Mouse (Mus musculus) ovary, postnatal 14 days (tissue): ENCODE measurements around the gene Adam11.
A peak's percentile ranks its signal among the peaks of the same experiment; 100 is the strongest.

Experiments
- DNase-seq: peaks from one replicate; pipeline ENCODE4 v3.0.0; 2022; ENCODE audit warnings: low spot score

The Adam11 gene

GRCm38 (mm10) chr11:102778597-102778996 is 17.4 kb downstream of the Adam11 start:
- no peak for DNase-seq

GRCm38 (mm10) chr11:102779081-102779638 is 17.9 kb downstream of the Adam11 start:
- no peak for DNase-seq

DNA sequence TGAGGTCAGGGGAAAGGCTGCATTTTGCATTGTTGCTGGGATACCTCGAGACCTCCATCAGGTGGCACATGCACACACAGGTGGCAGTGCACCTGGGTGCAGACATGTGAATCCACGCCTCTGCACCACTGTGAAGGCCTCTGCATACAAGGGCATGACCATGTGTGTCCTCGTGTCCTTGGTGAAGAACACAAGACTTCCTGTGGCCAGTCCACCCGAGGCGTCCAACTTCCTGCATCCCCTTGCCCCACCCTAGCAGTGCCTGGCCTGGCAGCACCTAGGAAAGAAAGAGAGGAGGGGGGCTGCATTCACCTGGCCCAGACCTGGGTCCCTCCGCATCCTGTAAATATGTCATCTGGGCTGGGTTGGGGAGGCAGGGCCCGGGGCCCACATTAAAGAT is 18.6 kb downstream of the Adam11 start:
- DNase-seq = no peak

DNA sequence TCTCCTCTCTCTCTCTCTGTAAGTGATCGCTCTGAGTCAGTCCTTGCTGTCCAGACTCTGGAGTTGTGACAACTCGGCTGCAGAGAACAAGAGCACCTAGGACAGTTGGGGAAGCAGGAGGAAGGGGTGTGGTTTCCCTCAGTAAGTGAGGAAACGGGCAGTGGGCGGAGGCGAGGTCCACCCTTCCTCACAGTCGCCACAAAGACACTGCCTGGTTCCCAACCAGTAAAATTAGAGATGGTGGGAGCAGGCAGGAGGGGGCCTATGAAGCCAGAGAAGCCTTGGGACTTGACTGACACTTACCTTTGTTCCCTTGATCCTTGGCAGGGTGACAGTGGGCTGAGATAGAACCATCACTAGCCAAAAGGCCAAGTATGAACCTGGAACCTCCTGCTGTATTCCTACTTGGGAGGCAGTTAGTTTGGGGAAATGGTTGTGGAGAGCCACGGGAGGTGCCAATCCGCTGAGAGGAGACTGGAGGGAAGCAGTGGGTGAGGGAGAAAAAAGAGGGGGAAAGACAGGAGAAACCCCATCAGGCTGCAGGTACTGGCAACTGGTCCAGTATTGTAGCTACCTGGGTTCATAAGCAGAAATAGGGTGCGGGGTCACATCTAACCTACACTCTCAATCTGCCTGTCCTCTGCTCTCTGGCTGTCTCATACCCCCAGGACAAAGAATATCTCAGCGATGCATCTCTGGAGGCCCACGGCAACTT is 19.2 kb downstream of the Adam11 start:
- DNase-seq = no peak

DNA sequence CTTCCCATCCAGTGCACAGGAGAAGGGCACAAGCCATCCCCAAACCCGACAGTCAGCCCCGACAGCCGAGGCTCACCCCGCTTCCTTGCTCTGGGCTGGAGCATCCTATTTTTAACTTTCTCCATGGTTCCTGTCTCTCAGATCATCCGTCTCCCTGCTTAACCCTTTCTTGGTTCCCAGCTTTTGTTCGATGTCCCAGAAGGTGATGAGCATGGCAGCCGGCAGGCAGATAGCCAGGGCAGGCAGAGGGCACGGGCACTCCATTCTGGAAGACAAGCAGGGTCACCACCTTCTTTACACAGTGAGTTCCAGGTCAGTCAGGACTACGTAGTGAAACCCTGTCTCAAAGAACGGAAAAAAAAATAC is 19.7 kb downstream of the Adam11 start:
- no peak for DNase-seq

DNA sequence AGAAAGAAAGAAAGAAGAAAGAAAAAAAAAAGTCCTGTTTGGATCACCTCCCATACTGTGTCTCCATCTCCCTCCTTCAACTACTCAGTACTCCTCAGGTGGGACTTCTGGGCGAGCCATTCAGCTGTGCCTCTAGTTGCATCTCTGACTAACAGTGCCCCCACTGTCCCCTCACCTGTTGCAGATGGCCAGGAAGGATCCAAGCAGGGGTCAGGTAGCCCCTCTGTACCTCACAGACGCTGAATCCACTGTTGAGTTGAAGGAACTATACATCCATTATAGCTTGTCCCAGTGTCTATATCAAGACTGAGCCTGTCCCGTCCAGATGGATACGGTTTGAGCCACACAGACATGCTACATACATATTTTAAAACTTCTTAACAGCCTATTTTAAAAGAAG is 20.3 kb downstream of the Adam11 start:
- no peak for DNase-seq

DNA sequence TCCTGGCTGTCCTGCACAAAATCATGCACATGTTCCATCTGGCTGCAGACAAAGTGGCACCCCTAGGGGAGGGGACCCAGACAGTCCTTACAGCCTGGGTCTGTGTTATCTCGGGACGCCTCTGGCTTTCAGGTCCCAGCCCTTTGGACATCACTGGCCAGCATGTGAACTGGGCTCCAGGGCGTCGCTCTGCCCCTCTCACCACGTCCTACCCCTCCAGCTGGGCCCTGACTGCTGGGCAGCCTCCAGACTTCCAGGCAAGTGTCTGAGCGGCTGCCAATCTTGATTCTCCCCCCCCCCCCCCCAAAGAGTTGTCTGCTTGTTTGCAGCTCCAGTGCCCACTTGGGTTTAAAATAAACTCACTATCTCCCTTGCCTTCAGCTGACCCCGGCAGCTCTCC is 22.2 kb downstream of the Adam11 start:
- no peak for DNase-seq

- no peak for DNase-seq
These were observed 26.5 kb downstream of the Adam11 start for GRCm38 (mm10) chr11:102787688-102788177.

DNA sequence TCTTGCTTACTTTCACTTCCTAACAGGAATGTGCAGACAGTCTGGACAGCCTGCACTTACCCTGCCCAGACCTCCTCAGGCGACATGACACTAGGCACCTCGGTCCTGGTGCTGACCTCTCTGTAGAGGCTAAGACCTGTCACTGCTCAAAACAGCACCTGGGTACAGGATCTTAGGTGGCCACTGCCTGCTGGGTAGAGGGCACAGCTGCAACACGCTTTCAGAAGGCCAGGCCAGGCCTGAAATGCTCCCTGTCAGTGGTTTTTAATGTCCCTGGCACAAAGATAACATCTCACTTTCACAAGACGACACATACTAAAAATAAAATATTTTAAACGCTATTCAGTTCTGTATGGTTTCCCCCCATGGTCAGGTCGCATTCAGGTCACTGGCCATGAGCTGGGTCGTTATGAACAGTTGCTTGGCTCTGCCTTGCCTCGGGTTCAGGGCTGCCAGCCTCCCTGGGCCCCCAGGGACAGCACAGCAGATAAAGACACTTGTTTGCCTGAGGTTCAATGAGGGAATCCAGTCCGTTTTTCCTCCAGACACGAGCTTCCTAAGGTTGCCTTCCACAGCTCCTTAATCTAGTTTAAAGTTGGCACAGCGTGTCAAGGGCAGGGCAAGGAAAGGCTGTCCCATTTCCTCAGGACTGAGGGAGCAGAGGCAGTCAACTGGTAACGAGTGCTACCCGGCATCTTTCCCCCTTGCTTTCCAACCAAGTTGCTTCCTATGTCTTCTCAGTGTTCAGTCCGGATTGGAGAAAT is 30.6 kb downstream of the Adam11 start:
- no peak for DNase-seq

DNA sequence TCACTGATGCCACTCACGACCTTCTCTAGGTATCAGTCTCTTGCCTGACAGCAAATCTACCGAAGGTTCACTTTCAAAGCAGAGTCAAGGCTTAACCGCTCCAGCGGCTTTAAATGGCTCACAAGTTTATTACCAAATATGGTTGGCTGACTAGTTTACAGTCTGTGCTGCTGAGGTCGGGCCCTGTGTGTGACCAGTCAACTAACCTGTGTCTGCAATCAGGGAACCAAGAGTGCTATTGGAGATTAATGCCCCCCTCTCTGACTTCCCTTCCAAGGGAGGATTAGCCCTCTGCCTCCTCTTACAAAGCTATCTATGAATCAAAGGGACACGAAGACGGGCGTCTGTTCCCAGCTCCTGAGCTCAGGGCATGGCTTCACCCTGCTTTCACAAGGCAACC is 32.9 kb downstream of the Adam11 start:
- no peak for DNase-seq

GRCm38 (mm10) chr11:102803453-102803852 is 42.2 kb downstream of the Adam11 start:
- DNase-seq = no peak

DNA sequence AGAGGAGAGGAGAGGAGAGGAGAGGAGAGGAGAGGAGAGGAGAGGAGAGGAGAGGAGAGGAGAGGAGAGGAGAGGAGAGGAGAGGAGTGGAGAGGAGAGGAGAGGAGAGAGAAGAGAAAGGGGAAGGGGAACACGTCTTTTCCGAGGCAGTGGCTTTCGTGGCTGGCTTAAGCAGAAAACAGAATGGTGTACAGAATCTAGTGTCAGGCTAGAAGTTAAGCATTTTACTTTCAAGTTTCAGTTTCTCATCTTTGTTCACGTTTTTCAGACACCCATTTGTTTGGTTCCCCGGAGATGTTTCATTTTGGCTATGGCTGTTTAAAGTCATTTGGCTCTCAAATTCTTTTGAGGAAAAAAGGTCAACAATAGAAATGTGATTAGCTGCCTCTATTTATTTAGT is 47.0 kb downstream of the Adam11 start:
- no peak for DNase-seq

DNA sequence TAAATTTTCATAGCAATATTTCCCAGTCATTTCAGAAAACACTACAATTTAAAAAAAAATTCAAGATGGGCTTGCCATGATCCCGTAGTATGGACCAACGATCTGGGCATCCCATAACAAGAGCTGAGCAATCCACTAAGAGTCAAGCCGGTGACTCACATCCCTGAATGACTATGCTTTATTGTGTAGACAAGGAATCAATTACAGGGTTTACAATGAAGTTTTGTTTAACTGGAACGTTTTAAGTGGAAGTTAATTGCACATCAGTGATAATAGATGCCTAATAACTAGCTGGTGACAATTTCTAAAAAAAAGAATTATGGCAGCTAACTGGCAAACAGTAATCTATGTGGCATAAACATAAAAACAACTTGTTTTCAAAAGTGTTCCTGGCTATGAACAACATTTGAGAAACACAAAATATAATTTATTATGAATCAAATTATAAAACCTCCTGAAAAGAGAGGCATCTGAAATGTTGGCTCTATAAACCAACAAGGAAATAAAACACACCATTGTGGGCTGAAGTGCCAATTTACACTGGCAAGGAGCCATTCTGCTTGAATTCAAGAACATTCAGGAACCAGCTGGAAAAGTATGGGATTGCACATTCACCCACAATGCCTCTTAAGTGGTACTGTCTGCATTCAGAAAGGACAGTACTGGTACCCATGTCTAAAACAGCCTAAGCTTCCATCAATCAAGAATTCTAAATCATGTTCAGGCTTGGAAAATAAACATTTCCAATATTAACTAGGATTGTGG is 49.7 kb downstream of the Adam11 start:
- no peak for DNase-seq

GRCm38 (mm10) chr11:102814881-102815280 is 53.6 kb downstream of the Adam11 start:
- DNase-seq = no peak

GRCm38 (mm10) chr11:102818121-102819020 is 57.1 kb downstream of the Adam11 start:
- DNase-seq = peak; percentile 19

GRCm38 (mm10) chr11:102819021-102819782 is 58.0 kb downstream of the Adam11 start, which contains the start of gene Gjc1:
Gjc1 (minus strand) TSS chr11:102819700.
- peak; percentile 58 for DNase-seq

DNA sequence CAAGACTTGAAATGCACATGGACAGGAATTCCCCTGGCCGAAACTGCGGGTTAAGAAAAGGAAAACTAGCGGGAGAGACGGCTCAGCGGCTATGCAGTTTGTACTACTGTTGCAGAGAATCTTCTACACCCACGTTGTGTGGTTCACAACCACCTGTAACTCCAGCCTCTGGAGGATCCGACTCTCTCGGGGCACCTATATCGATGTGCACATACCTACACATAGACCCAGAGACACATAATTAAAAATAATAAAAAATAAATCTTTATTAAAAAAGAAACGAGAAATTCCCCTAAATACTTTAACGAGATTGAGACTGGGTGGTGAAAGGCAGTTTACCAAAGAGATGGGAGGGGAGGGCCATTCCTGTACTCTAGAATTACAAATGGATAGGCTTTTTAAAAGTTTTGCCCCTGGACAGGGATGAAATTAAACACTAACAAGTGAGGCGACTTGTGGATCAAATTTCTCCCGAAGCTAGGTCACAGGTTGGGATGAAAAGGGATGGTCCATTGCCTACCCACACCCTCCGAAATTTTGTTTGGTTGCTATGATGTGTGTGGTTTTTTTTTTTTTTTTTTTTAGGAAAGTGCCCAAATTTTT is 58.6 kb downstream of the Adam11 start:
- no peak for DNase-seq

- no peak for DNase-seq
These were observed 59.2 kb downstream of the Adam11 start for GRCm38 (mm10) chr11:102820432-102820831.

DNA sequence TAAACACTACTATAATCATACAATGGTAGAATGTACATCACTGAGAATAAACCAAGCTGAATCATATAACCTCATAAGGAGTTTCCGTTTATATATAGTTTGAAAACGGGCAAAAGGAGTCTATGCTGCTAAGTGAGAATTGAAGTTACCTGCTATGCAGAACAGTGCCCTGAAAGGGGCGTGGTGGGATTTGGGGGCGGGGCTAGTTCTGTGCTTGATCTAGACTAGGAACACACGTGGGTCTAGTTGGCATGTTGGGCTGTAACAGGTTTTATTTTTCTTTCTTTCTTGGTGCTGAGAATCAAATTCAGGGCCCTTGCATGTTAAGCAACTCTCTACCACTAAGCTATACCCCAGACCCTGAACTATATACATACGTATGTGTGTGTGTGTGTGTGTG is 60.0 kb downstream of the Adam11 start:
- no peak for DNase-seq

- DNase-seq = no peak
These were observed 65.2 kb downstream of the Adam11 start for GRCm38 (mm10) chr11:102826476-102826875.
